Mouse (Mus musculus) CH12.LX (cell line): ENCODE data around the gene Fpr-rs3. TPM values are rescaled to one million over a fixed set of nuclear protein-coding genes. Genes with fewer than 3 reads are reported as not detected.

Source experiments
- DNase-seq: peaks from one replicate; pipeline ENCODE4 v3.0.0-alpha.2; 2013; ENCODE audit errors: extremely low read depth
- H3K27ac ChIP-seq: 2 replicates; pipeline ENCODE4 v1.5.1; 2012; ENCODE audit warnings: low read depth, mild to moderate bottlenecking, control low read depth, moderate library complexity; ENCODE audit not compliant: insufficient read depth
- H3K27me3 ChIP-seq: replicated peaks from 2 replicates; pipeline ENCODE3; 2012; ENCODE audit warnings: inconsistent platforms
- H3K36me3 ChIP-seq, 2 experiments: replicated peaks in 1 of 2; 2 replicates each; pipeline versions ENCODE3 to v1.6.1; 2012; ENCODE audit warnings: inconsistent platforms in 1 of 2, low read length in 1 of 2, mild to moderate bottlenecking in 1 of 2, mixed read lengths in 1 of 2, moderate library complexity in 1 of 2; ENCODE audit not compliant: control insufficient read depth in 1 of 2, insufficient read depth in 1 of 2
- H3K4me1 ChIP-seq, 2 experiments: 2 replicates each; pipeline ENCODE4 v1.6.1; 2012; ENCODE audit warnings: inconsistent platforms in 1 of 2, moderate library complexity in 1 of 2; ENCODE audit not compliant: insufficient read depth in 2 of 2, control insufficient read depth in 1 of 2
- H3K4me2 ChIP-seq: 2 replicates; pipeline ENCODE4 v1.6.1; 2012; ENCODE audit warnings: low read depth, mild to moderate bottlenecking, control low read depth; ENCODE audit not compliant: poor library complexity, insufficient read depth, severe bottlenecking
- H3K4me3 ChIP-seq, 3 experiments: fragments of 150-350 bp in 1 of 3; sonication (generic) in 1 of 3; replicated peaks in 1 of 3; 2 replicates each; pipeline versions ENCODE3 to v1.5.1; 2011 to 2012; ENCODE audit warnings: low read depth in 2 of 3, low read length in 2 of 3, mild to moderate bottlenecking in 2 of 3, moderate library complexity in 2 of 3, control low read depth in 1 of 3, improper control_type of control experiment in 1 of 3, inconsistent platforms in 1 of 3, mixed read lengths in 1 of 3; ENCODE audit not compliant: poor library complexity in 1 of 3
- H3K79me2 ChIP-seq: replicated peaks from 2 replicates; pipeline ENCODE4 v1.6.1; 2012; ENCODE audit warnings: mild to moderate bottlenecking, moderate library complexity; ENCODE audit not compliant: control insufficient read depth, poor library complexity, insufficient read depth, severe bottlenecking; ENCODE audit errors: extremely low read depth
- H3K9ac ChIP-seq: 2 replicates; pipeline ENCODE4 v1.6.1; 2012; ENCODE audit warnings: low read depth, mild to moderate bottlenecking, control low read depth, moderate library complexity; ENCODE audit not compliant: insufficient read depth
- H3K9me3 ChIP-seq: replicated peaks from 2 replicates; pipeline ENCODE3; 2012; ENCODE audit warnings: low read length, inconsistent platforms, mixed read lengths
- BHLHE40 ChIP-seq: IDR thresholded peaks from 2 replicates; pipeline ENCODE4 v1.6.1; 2011; ENCODE audit warnings: mild to moderate bottlenecking, low read depth, low read length, improper control_type of control experiment
- CHD1 ChIP-seq: IDR thresholded peaks from 2 replicates; pipeline ENCODE4 v1.6.1; 2012; ENCODE audit warnings: low read depth, low read length, improper control_type of control experiment, inconsistent platforms
- CTCF ChIP-seq, 2 experiments: IDR thresholded peaks in 1 of 2; conservative IDR thresholded peaks in 1 of 2; 2 replicates each; pipeline ENCODE4 v1.5.1; 2011 to 2012; ENCODE audit warnings: low read depth in 2 of 2, low read length in 2 of 2, improper control_type of control experiment in 1 of 2, inconsistent platforms in 1 of 2, mild to moderate bottlenecking in 1 of 2, moderate library complexity in 1 of 2
- E2F4 ChIP-seq: IDR thresholded peaks from 2 replicates; pipeline ENCODE4 v1.6.1; 2011; ENCODE audit warnings: low read depth, low read length, improper control_type of control experiment; ENCODE audit not compliant: insufficient replicate concordance
- ELF1 ChIP-seq: IDR thresholded peaks from 2 replicates; pipeline ENCODE4 v1.6.1; 2014; ENCODE audit warnings: low read depth, mild to moderate bottlenecking, inconsistent platforms, low read length, improper control_type of control experiment
- ETS1 ChIP-seq: conservative IDR thresholded peaks from 2 replicates; pipeline ENCODE4 v1.6.1; 2012; ENCODE audit warnings: low read depth, mild to moderate bottlenecking, inconsistent platforms, low read length, improper control_type of control experiment, moderate library complexity
- GABPA ChIP-seq: IDR thresholded peaks from 2 replicates; pipeline ENCODE4 v1.6.1; 2012; ENCODE audit warnings: low read depth, low read length, improper control_type of control experiment, inconsistent platforms; ENCODE audit not compliant: insufficient replicate concordance
- IRF4 ChIP-seq: IDR thresholded peaks from 2 replicates; pipeline ENCODE4 v1.6.1; 2014; ENCODE audit warnings: low read depth, mild to moderate bottlenecking, inconsistent platforms, low read length, improper control_type of control experiment
- JUN ChIP-seq: IDR thresholded peaks from 2 replicates; pipeline ENCODE4 v1.6.1; 2011; ENCODE audit warnings: low read depth, mild to moderate bottlenecking, low read length, improper control_type of control experiment, moderate library complexity; ENCODE audit not compliant: insufficient read depth
- JUND ChIP-seq: conservative IDR thresholded peaks from 2 replicates; pipeline ENCODE4 v1.6.1; 2011; ENCODE audit warnings: low read depth, low read length, improper control_type of control experiment
- MAX ChIP-seq: IDR thresholded peaks from 2 replicates; pipeline ENCODE4 v1.6.1; 2011; ENCODE audit warnings: low read length, improper control_type of control experiment
- MEF2A ChIP-seq: IDR thresholded peaks from 2 replicates; pipeline ENCODE4 v1.6.1; 2014; ENCODE audit warnings: low read depth, mild to moderate bottlenecking, inconsistent platforms, low read length, improper control_type of control experiment, borderline replicate concordance
- NRF1 ChIP-seq: IDR thresholded peaks from 2 replicates; pipeline ENCODE4 v1.6.1; 2014; ENCODE audit warnings: low read depth, mild to moderate bottlenecking, inconsistent platforms, low read length, improper control_type of control experiment, moderate library complexity
- POLR2A ChIP-seq: IDR thresholded peaks from 2 replicates; pipeline ENCODE4 v1.6.1; 2011; ENCODE audit warnings: low read depth, mild to moderate bottlenecking, improper control_type of control experiment, low read length
- POLR2AphosphoS2 ChIP-seq: IDR thresholded peaks from 2 replicates; pipeline ENCODE4 v1.6.1; 2011; ENCODE audit warnings: low read depth, low read length, improper control_type of control experiment
- RAD21 ChIP-seq: IDR thresholded peaks from 2 replicates; pipeline ENCODE4 v1.6.1; 2011; ENCODE audit warnings: low read depth, mild to moderate bottlenecking, low read length, improper control_type of control experiment, moderate library complexity
- SIN3A ChIP-seq: IDR thresholded peaks from 2 replicates; pipeline ENCODE4 v1.6.1; 2012; ENCODE audit warnings: low read length, improper control_type of control experiment, inconsistent platforms
- SMC3 ChIP-seq: IDR thresholded peaks from 2 replicates; pipeline ENCODE4 v1.6.1; 2011; ENCODE audit warnings: low read depth, low read length, improper control_type of control experiment
- TCF12 ChIP-seq: IDR thresholded peaks from 2 replicates; pipeline ENCODE4 v1.6.1; 2014; ENCODE audit warnings: low read depth, mild to moderate bottlenecking, inconsistent platforms, low read length, improper control_type of control experiment
- USF1 ChIP-seq: IDR thresholded peaks from 2 replicates; pipeline ENCODE4 v1.6.1; 2014; ENCODE audit warnings: low read depth, mild to moderate bottlenecking, inconsistent platforms, low read length, improper control_type of control experiment
- ZC3H11A ChIP-seq: IDR thresholded peaks from 2 replicates; pipeline ENCODE4 v1.6.1; 2012; ENCODE audit warnings: low read depth, mild to moderate bottlenecking, inconsistent platforms, low read length, improper control_type of control experiment
- ZKSCAN1 ChIP-seq: IDR thresholded peaks from 2 replicates; pipeline ENCODE4 v1.6.1; 2012; ENCODE audit warnings: low read depth, inconsistent platforms, low read length, improper control_type of control experiment, borderline replicate concordance
- dilution Hi-C: fragments of 300-500 bp; cut with MboI; formaldehyde crosslinking; loops from 2 replicates; pipeline ENCODE4 v1.14.3; 2020; ENCODE audit warnings: low sequenced_read_pairs; ENCODE audit not compliant: extremely low pct_unique_long_range_greater_than_20kb, extremely low pct_ligation_motif_present
- in situ Hi-C: fragments of 300-500 bp; cut with MboI; formaldehyde crosslinking; loops from 3 replicates; pipeline ENCODE4 v1.14.3; 2019; ENCODE audit warnings: low sequenced_read_pairs, low pct_ligation_motif_present, low pct_unique_long_range_greater_than_20kb, mixed read lengths
- polyA plus RNA-seq: library from polyadenylated mRNA; unstranded; fragments of >175 nt; gene quantifications from 2 replicates; pipeline ENCODE4 v1.2.1, GENCODE M21; 2012; ENCODE audit warnings: low read depth; ENCODE audit not compliant: insufficient read length
- total RNA-seq, 2 experiments: library from RNA; depleted of rRNA; stranded (reverse); fragments of 300-350 nt in 1 of 2; fragments of >200 nt in 1 of 2; gene quantifications; 2 replicates each; pipeline ENCODE4 v1.2.3; 2012 to 2014

Fpr-rs3 gene
- total RNA-seq (2012; rRNA removed), result not detected in 2 replicates
- not detected in 2 replicates for total RNA-seq (2014; rRNA removed)
- polyA plus RNA-seq, result not detected in 2 replicates

DNA sequence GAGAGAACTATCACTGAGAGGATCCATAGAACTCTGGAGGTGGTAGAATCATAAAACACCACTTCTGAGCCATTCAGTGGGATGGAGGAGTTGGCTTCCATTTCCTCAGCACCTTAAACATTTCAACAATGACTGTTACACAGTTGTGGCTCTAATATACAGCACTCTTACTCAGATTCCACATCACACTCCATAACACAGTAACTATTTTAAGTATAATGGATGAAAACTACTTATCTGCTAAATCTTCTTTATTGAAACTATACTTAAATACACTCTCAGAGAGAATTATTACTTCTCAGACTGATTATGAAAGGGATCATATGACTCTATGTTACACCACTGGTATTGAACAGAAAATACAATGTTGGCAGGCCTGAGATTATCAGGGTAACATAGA lies at the start of gene Fpr-rs3:
Fpr-rs3 (minus strand) TSS at position 101 of the 400 bp plus-strand sequence.
- Histone ChIP-seq H3K9ac (no peak within 1 kb of the TSS), H3K4me1 (no peaks in the 10 kb centered on the region), H3K4me3 (no peak within 1 kb of the TSS), H3K27ac (no peak within 1 kb of the TSS), H3K27me3 (no peaks in the 10 kb centered on the region), H3K9me3 (no peaks in the 10 kb centered on the region), H3K4me2 (no peak within 1 kb of the TSS), H3K79me2 (no peaks in the 10 kb centered on the region), H3K36me3 (no peaks in the 10 kb centered on the region)
- in situ Hi-C loops, result no loop called here
- DNase-seq, result no peak
- dilution Hi-C loops, result no loop called here
- TF ChIP-seq SMC3 (no peak), RAD21 (no peak), USF1 (no peak), MAX (no peak), SIN3A (no peak), ZKSCAN1 (no peak), JUND (no peak), ETS1 (no peak), TCF12 (no peak), POLR2A (no peak), ZC3H11A (no peak), JUN (no peak), E2F4 (no peak), MEF2A (no peak), BHLHE40 (no peak), ELF1 (no peak)

GRCm38 (mm10) chr17:20596323-20596722 lies 28.4 kb downstream of the Fpr-rs3 start, which contains the start of gene Vmn2r110:
Gene Vmn2r110, minus strand, starts transcription at chr17:20596423.
- no peak for DNase-seq
- in situ Hi-C loops, result no loop called here
- no peaks in the 10 kb centered on the region for H3K27me3 ChIP-seq

More at GRCm38 (mm10) chr17:20596323-20596722, 28.4 kb downstream of the Fpr-rs3 start, which contains the start of gene Vmn2r110:
- Histone ChIP-seq H3K9ac (no peak within 1 kb of the TSS), H3K4me2 (no peak within 1 kb of the TSS), H3K27ac (no peak within 1 kb of the TSS), H3K36me3 (no peaks in the 10 kb centered on the region), H3K4me1 (no peaks in the 10 kb centered on the region), H3K4me3 (no peak within 1 kb of the TSS), H3K79me2 (no peaks in the 10 kb centered on the region), H3K9me3 (no peaks in the 10 kb centered on the region)
- TF ChIP-seq ZC3H11A (no peak), POLR2AphosphoS2 (no peak), ZKSCAN1 (no peak), TCF12 (no peak), NRF1 (no peak), GABPA (no peak), IRF4 (no peak), CTCF (conservative IDR thresholded peaks at IDR 0.05 in 1 of 2, IDR thresholded peaks at IDR 0.05 in 1 of 2; ENCODE audit: low read depth in 2 of 2, low read length in 2 of 2) (no peak), CHD1 (no peak)
- dilution Hi-C loops, result no loop called here

Other genes with a start within 250 kb of the Fpr-rs3 start
- gene Vmn1r224, start 210.7 kb downstream of the Fpr-rs3 start, total RNA-seq (2012; rRNA removed), result not detected in 2 replicates
- gene Vmn1r224, start 210.7 kb downstream of the Fpr-rs3 start, total RNA-seq (2014; rRNA removed), result not detected in 2 replicates
- gene Vmn1r224, start 210.7 kb downstream of the Fpr-rs3 start, polyA plus RNA-seq, result not detected in 2 replicates
- gene Vmn2r108, start 143.5 kb downstream of the Fpr-rs3 start, total RNA-seq (2012; rRNA removed), result not detected in 2 replicates
- gene Vmn2r108, start 143.5 kb downstream of the Fpr-rs3 start, total RNA-seq (2014; rRNA removed), result not detected in 2 replicates
- gene Vmn2r108, start 143.5 kb downstream of the Fpr-rs3 start, polyA plus RNA-seq, result not detected in 2 replicates
- not detected in 2 replicates for gene Vmn1r225, start 126.7 kb downstream of the Fpr-rs3 start, total RNA-seq (2012; rRNA removed)
- gene Vmn1r225, start 126.7 kb downstream of the Fpr-rs3 start, total RNA-seq (2014; rRNA removed), result not detected in 2 replicates
- not detected in 2 replicates for gene Vmn1r225, start 126.7 kb downstream of the Fpr-rs3 start, polyA plus RNA-seq
- gene Vmn2r109, start 60.1 kb downstream of the Fpr-rs3 start, total RNA-seq (2012; rRNA removed), result not detected in 2 replicates
- gene Vmn2r109, start 60.1 kb downstream of the Fpr-rs3 start, total RNA-seq (2014; rRNA removed), result not detected in 2 replicates
- gene Vmn2r109, start 60.1 kb downstream of the Fpr-rs3 start, polyA plus RNA-seq, result not detected in 2 replicates
- not detected in 2 replicates for gene Vmn2r110, start 28.5 kb downstream of the Fpr-rs3 start, total RNA-seq (2012; rRNA removed)
- not detected in 2 replicates for gene Vmn2r110, start 28.5 kb downstream of the Fpr-rs3 start, total RNA-seq (2014; rRNA removed)
- gene Vmn2r110, start 28.5 kb downstream of the Fpr-rs3 start, polyA plus RNA-seq, result not detected in 2 replicates
- gene Vmn1r226, start 58.0 kb upstream of the Fpr-rs3 start, total RNA-seq (2012; rRNA removed), result not detected in 2 replicates
- gene Vmn1r226, start 58.0 kb upstream of the Fpr-rs3 start, total RNA-seq (2014; rRNA removed), result not detected in 2 replicates
- not detected in 2 replicates for gene Vmn1r226, start 58.0 kb upstream of the Fpr-rs3 start, polyA plus RNA-seq
- not detected in 2 replicates for gene Vmn1r227, start 105.0 kb upstream of the Fpr-rs3 start, total RNA-seq (2012; rRNA removed)
- gene Vmn1r227, start 105.0 kb upstream of the Fpr-rs3 start, total RNA-seq (2014; rRNA removed), result not detected in 2 replicates
- not detected in 2 replicates for gene Vmn1r227, start 105.0 kb upstream of the Fpr-rs3 start, polyA plus RNA-seq
- gene Vmn1r228, start 161.3 kb upstream of the Fpr-rs3 start, total RNA-seq (2012; rRNA removed), result not detected in 2 replicates
- gene Vmn1r228, start 161.3 kb upstream of the Fpr-rs3 start, total RNA-seq (2014; rRNA removed), result not detected in 2 replicates
- gene Vmn1r228, start 161.3 kb upstream of the Fpr-rs3 start, polyA plus RNA-seq, result not detected in 2 replicates
- gene Vmn1r229, start 186.7 kb upstream of the Fpr-rs3 start, total RNA-seq (2012; rRNA removed), result not detected in 2 replicates
- not detected in 2 replicates for gene Vmn1r229, start 186.7 kb upstream of the Fpr-rs3 start, total RNA-seq (2014; rRNA removed)
- 0.03 TPM in 1 of 2 replicates, not detected in the other for gene Vmn1r229, start 186.7 kb upstream of the Fpr-rs3 start, polyA plus RNA-seq
- not detected in 2 replicates for gene Vmn1r230, start 215.6 kb upstream of the Fpr-rs3 start, total RNA-seq (2012; rRNA removed)
- not detected in 2 replicates for gene Vmn1r230, start 215.6 kb upstream of the Fpr-rs3 start, total RNA-seq (2014; rRNA removed)
- not detected in 2 replicates for gene Vmn1r230, start 215.6 kb upstream of the Fpr-rs3 start, polyA plus RNA-seq